Mouse (Mus musculus) c-Kit-positive CD71-positive TER-119-positive erythroid progenitor cells, embryonic 14.5 days (primary cell): ENCODE data around the gene Sprr2d.

Experiments
- DNase-seq: peaks from one replicate; pipeline ENCODE4 v3.0.0-alpha.2; 2013; ENCODE audit warnings: low spot score

Sprr2d gene

GRCm38 (mm10) chr3:92338840-92339239, at the start of gene Sprr2d:
Gene Sprr2d (plus strand): TSS chr3:92339140.
- no peak for DNase-seq

- DNase-seq = no peak
Measured at GRCm38 (mm10) chr3:92307406-92307805, 31.5 kb upstream of the Sprr2d start.

DNA sequence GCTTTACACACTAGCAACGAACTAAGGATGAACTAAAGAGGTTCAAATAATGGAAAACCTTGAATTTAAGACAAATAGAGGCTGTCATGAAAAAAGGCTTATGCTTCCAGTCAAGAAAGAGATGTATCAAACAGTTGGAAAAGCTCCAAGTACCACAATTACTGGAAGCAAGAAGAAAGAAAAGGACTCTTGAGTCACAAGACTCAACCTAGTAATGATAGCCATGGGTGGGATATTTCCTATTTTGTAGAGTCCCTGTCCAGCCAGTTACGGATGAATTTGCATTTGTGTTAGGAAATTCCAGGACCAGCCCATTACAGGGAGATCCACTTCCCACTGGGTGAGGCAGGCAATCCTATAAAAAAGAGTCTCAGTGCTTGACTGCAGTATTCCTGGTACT, 22.6 kb upstream of the Sprr2d start, which contains the start of gene Sprr2b:
Sprr2b (plus strand) TSS at position 301 of the 400 bp plus-strand sequence.
- no peak for DNase-seq

GRCm38 (mm10) chr3:92317384-92317783, 21.6 kb upstream of the Sprr2d start:
- no peak for DNase-seq

- no peak for DNase-seq
Measured at GRCm38 (mm10) chr3:92336278-92336677, 2.7 kb upstream of the Sprr2d start.

- no peak for DNase-seq
Measured at GRCm38 (mm10) chr3:92351843-92352242, 12.9 kb downstream of the Sprr2d start, which contains the start of gene Sprr2e. Gene Sprr2e (plus strand): TSS chr3:92352143.

DNA sequence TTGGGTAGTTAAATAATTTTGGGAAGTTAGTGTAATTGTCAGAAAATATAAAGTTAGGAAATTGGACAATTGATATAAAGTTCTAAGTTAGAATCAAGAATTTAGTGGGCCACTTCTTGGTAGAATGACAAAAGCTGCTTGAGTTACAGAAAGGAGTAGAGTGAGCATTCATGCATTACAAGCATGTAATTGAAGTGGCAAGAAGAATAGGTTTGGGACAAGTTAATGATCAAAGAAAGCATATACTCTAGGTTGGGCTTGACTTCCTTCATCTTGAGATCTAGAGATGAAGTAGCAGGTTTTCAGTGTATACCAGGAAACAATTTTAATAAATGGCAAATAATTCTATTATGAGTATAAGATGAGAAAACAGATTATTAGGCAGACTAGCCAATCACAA, 22.7 kb downstream of the Sprr2d start:
- no peak for DNase-seq

DNA sequence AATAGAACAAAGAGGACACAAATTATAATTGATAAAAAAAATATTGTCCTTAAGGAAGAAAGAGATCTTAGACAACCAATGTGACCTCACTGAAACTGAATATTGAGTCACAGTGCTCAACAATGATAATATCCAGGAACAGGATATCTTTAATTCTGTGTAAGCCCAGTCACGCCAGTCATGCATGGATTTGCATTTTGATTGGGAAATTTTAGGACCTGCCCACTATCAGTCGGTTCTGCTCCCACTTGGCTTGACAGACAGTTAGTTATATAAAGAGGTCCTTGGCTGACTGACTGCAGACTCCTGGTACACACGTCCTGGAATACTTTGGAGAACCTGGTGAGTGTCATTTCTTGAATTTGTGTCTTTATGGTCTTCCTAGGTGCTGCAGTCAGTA, 25.9 kb downstream of the Sprr2d start, which contains the start of gene Sprr2f:
Sprr2f (plus strand) TSS at position 301 of the 400 bp plus-strand sequence.
- DNase-seq = no peak

DNA sequence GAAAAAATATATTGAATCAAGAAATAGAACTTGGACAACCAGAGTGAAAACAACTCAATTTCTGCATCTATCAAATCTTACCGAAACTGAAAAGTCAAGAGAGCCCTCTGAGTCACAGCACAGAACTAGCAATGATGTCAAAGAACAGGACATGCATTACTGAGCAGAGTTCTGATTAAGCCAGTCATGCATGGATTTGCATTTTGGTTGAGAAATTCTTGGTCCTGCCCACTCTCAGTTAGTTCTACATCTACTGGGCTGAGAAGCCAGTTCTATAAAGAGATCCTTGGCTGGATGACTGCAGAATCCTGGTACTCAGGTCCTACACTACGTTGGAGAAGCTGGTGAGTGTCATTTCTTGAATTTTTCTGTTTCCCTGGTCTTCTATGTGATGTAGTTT, 34.7 kb downstream of the Sprr2d start:
- DNase-seq = no peak

GRCm38 (mm10) chr3:92385385-92385784, 46.4 kb downstream of the Sprr2d start, which contains the start of gene Sprr2h:
Gene Sprr2h (plus strand): TSS chr3:92385685.
- no peak for DNase-seq
